Mouse (Mus musculus) intestine, embryonic 16.5 days (tissue): ENCODE measurements around the gene Adprh. TPM values are rescaled to one million over a fixed set of nuclear protein-coding genes. Genes with fewer than 3 reads are reported as not detected.
"Not testable (repeated sequence)": the region's sequence is repeated elsewhere in the genome, so short reads cannot be mapped to it uniquely, and the experiment has no call there.

ENCODE experiments used
- ATAC-seq: fragments of 200-750 bp; cut with Nextera tagmentation; 2 replicates; pipeline ENCODE4 v1.8.0; 2017; ENCODE audit warnings: moderate TSS enrichment, moderate library complexity
- H3K27ac ChIP-seq: fragments of 300-500 bp; sonication (generic); 2 replicates; pipeline ENCODE4 v1.5.1; 2014; ENCODE audit warnings: mild to moderate bottlenecking, low read length
- H3K27me3 ChIP-seq: fragments of 300-500 bp; sonication (generic); replicated peaks from 2 replicates; pipeline ENCODE4 v1.6.1; 2014; ENCODE audit warnings: low read length, control low read depth, mixed read lengths; ENCODE audit not compliant: control insufficient read depth, insufficient read depth
- H3K36me3 ChIP-seq: fragments of 300-500 bp; sonication (generic); 2 replicates; pipeline ENCODE4 v1.6.1; 2014; ENCODE audit warnings: low read length, control low read depth; ENCODE audit not compliant: control insufficient read depth, insufficient read depth
- H3K4me1 ChIP-seq: fragments of 300-500 bp; sonication (generic); 2 replicates; pipeline ENCODE4 v1.6.1; 2014; ENCODE audit warnings: low read length, control low read depth, mixed read lengths; ENCODE audit not compliant: control insufficient read depth, insufficient read depth
- H3K4me2 ChIP-seq: fragments of 300-500 bp; sonication (generic); 2 replicates; pipeline ENCODE4 v1.6.1; 2014; ENCODE audit warnings: low read depth, low read length, control low read depth
- H3K4me3 ChIP-seq: fragments of 300-500 bp; sonication (generic); 2 replicates; pipeline ENCODE4 v1.5.1; 2014; ENCODE audit warnings: mild to moderate bottlenecking, low read length
- H3K9ac ChIP-seq: fragments of 300-500 bp; sonication (generic); 2 replicates; pipeline ENCODE4 v1.6.1; 2014; ENCODE audit warnings: low read depth, low read length
- H3K9me3 ChIP-seq: fragments of 300-500 bp; sonication (generic); 2 replicates; pipeline ENCODE4 v1.6.1; 2016; ENCODE audit warnings: low read length, control low read depth; ENCODE audit not compliant: control insufficient read depth
- WGBS: fragments of 180-500 bp; shearing (Covaris S2); extraction: QIAGEN DNeasy Blood & Tissue Kit; methylation state at CpG from one replicate; pipeline ENCODE4 v1.1.7; 2014; 5-methylcytosine and 5-hydroxymethylcytosine counted together
- polyA plus RNA-seq: library from polyadenylated mRNA; unstranded; fragments of >200 nt; fragmentation: Nextera tagmentation; extraction: Ambion mirVana; gene quantifications from 2 replicates; pipeline ENCODE4 v1.2.1, GENCODE M21; 2015

The Adprh gene
- polyA plus RNA-seq, 1 experiment from 2014 or later = 88.9 TPM

- Histone ChIP-seq H3K4me1 (peaks cover 4% of the 10 kb centered on the region; the same call in 1 of the 2 replicates), H3K9me3 (no peaks in the 10 kb centered on the region), H3K27ac (no peak overlapping the region), H3K4me2 (no peak overlapping the region), H3K4me3 (no peak overlapping the region), H3K9ac (no peak overlapping the region), H3K27me3 (no peaks in the 10 kb centered on the region), H3K36me3 (peaks cover 20% of the 10 kb centered on the region)
- 89% methylated on average over 21 of the region's 21 CpGs for WGBS
- no peak for ATAC-seq
Measured at GRCm38 (mm10) chr16:38447366-38447765, 5.1 kb downstream of the Adprh start.

- not testable (repeated sequence) for H3K4me3 ChIP-seq, H3K9me3 ChIP-seq, H3K27ac ChIP-seq, H3K27me3 ChIP-seq, H3K4me1 ChIP-seq, H3K9ac ChIP-seq, H3K4me2 ChIP-seq, ATAC-seq
- H3K36me3 ChIP-seq = peaks cover 20% of the 10 kb centered on the region
- 96% methylated on average over 2 of the region's 2 CpGs for WGBS
Measured at GRCm38 (mm10) chr16:38446141-38446540, 6.4 kb downstream of the Adprh start.

- no peaks in the 10 kb centered on the region for H3K27me3 ChIP-seq
Measured at GRCm38 (mm10) chr16:38445576-38445975, 6.9 kb downstream of the Adprh start.

GRCm38 (mm10) chr16:38445046-38445445 lies 7.5 kb downstream of the Adprh start:
- no peaks in the 10 kb centered on the region for H3K27me3 ChIP-seq
- no peak overlapping the region for H3K9ac ChIP-seq
- no peak for ATAC-seq
- H3K9me3 ChIP-seq = no peaks in the 10 kb centered on the region
- no peak overlapping the region for H3K4me3 ChIP-seq
- no peaks in the 10 kb centered on the region for H3K4me1 ChIP-seq
- H3K4me2 ChIP-seq = no peak overlapping the region
- H3K36me3 ChIP-seq = peaks cover 18% of the 10 kb centered on the region
- H3K27ac ChIP-seq = no peak overlapping the region
- WGBS = 86% methylated on average over 1 of the region's 1 CpGs

More at GRCm38 (mm10) chr16:38445576-38445975, 6.9 kb downstream of the Adprh start:
- Histone ChIP-seq H3K9me3 (no peaks in the 10 kb centered on the region), H3K4me2 (no peak overlapping the region), H3K4me1 (no peaks in the 10 kb centered on the region), H3K36me3 (peaks cover 20% of the 10 kb centered on the region), H3K9ac (no peak overlapping the region), H3K27ac (no peak overlapping the region), H3K4me3 (no peak overlapping the region)
- WGBS = 95% methylated on average over 20 of the region's 20 CpGs
- no peak for ATAC-seq

- Histone ChIP-seq H3K36me3 (peaks cover 16% of the 10 kb centered on the region), H3K9me3 (no peaks in the 10 kb centered on the region), H3K4me2 (no peak overlapping the region), H3K4me3 (no peak overlapping the region), H3K9ac (no peak overlapping the region), H3K4me1 (no peaks in the 10 kb centered on the region), H3K27me3 (no peaks in the 10 kb centered on the region), H3K27ac (no peak overlapping the region)
- 97% methylated on average over 7 of the region's 7 CpGs for WGBS
- no peak for ATAC-seq
Measured at GRCm38 (mm10) chr16:38443721-38444464, 8.6 kb downstream of the Adprh start.

GRCm38 (mm10) chr16:38442216-38442615 lies 10.3 kb downstream of the Adprh start:
- H3K4me1 ChIP-seq = no peaks in the 10 kb centered on the region
- no peak overlapping the region for H3K4me2 ChIP-seq
- H3K27me3 ChIP-seq = no peaks in the 10 kb centered on the region
- peaks cover 13% of the 10 kb centered on the region for H3K36me3 ChIP-seq
- no peak overlapping the region for H3K4me3 ChIP-seq
- H3K27ac ChIP-seq = no peak overlapping the region
- ATAC-seq = no peak
- WGBS = 79% methylated on average over 8 of the region's 8 CpGs
- H3K9me3 ChIP-seq = no peaks in the 10 kb centered on the region
- H3K9ac ChIP-seq = no peak overlapping the region

- no peaks in the 10 kb centered on the region for H3K27me3 ChIP-seq
- WGBS = 84% methylated on average over 5 of the region's 5 CpGs
- no peak overlapping the region for H3K9ac ChIP-seq
- H3K4me1 ChIP-seq = no peaks in the 10 kb centered on the region
- no peak overlapping the region for H3K4me3 ChIP-seq
- H3K9me3 ChIP-seq = no peaks in the 10 kb centered on the region
- H3K27ac ChIP-seq = no peak overlapping the region
- no peak for ATAC-seq
- no peak overlapping the region for H3K4me2 ChIP-seq
- peaks cover 8% of the 10 kb centered on the region for H3K36me3 ChIP-seq
Measured at GRCm38 (mm10) chr16:38441611-38442010, 10.9 kb downstream of the Adprh start.

- WGBS = 74% methylated on average over 6 of the region's 6 CpGs
- peaks cover 4% of the 10 kb centered on the region for H3K36me3 ChIP-seq
- H3K27me3 ChIP-seq = no peaks in the 10 kb centered on the region
- H3K9ac ChIP-seq = no peak overlapping the region
- ATAC-seq = no peak
- H3K4me1 ChIP-seq = no peaks in the 10 kb centered on the region
- no peak overlapping the region for H3K27ac ChIP-seq
- H3K4me3 ChIP-seq = no peak overlapping the region
- H3K4me2 ChIP-seq = no peak overlapping the region
- no peaks in the 10 kb centered on the region for H3K9me3 ChIP-seq
Measured at GRCm38 (mm10) chr16:38440403-38440802, 12.1 kb downstream of the Adprh start.

- ATAC-seq = no peak
- WGBS = 78% methylated on average over 1 of the region's 1 CpGs
- H3K27ac ChIP-seq = no peak overlapping the region
Measured at GRCm38 (mm10) chr16:38439190-38439589, 13.3 kb downstream of the Adprh start.

More at GRCm38 (mm10) chr16:38439190-38439589, 13.3 kb downstream of the Adprh start:
- no peak overlapping the region for H3K9ac ChIP-seq
- H3K4me2 ChIP-seq = no peak overlapping the region
- no peaks in the 10 kb centered on the region for H3K27me3 ChIP-seq
- no peak overlapping the region for H3K4me3 ChIP-seq
- peaks cover under 1% of the 10 kb centered on the region; the same call in 1 of the 2 replicates for H3K36me3 ChIP-seq
- no peaks in the 10 kb centered on the region for H3K9me3 ChIP-seq
- no peaks in the 10 kb centered on the region for H3K4me1 ChIP-seq
